Comparison of ENCODE assay signal across 8 mouse cellular contexts in genomic region chr4:6514823-6515222, GRCm38 (mm10).
A peak's percentile ranks its signal among the peaks of the same experiment; 100 is the strongest.
DNase-seq lines count a peak whose midpoint lies in the region; ATAC-seq and TF ChIP-seq lines count a peak whose summit lies in the region.

No protein-coding gene starts in this region.

- H3K36me3 ChIP-seq in lung, postnatal 0 days (ENCODE audit: insufficient read depth, low read length) = no peaks in the 10 kb centered on the region

- 16% methylated on average over 6 of the region's 6 CpGs for WGBS in lung, postnatal 0 days

- no peak overlapping the region for H3K9ac ChIP-seq in lung, postnatal 0 days (replicated peaks; ENCODE audit: low read depth)

- no peak overlapping the region for H3K27ac ChIP-seq in layer of hippocampus, adult 2 months
- no peak overlapping the region for H3K27ac ChIP-seq in lung, postnatal 0 days (ENCODE audit: low read length)

- no peak overlapping the region for H3K4me2 ChIP-seq in lung, postnatal 0 days (replicated peaks; ENCODE audit: low read depth, low read length)

- no peaks in the 10 kb centered on the region for H3K4me1 ChIP-seq in lung, postnatal 0 days (ENCODE audit: insufficient read depth, low read depth, low read length)

- peak; percentile 66 for DNase-seq in MN1 (ENCODE audit: low spot score)
- peak; percentile 32 for DNase-seq in brain, embryonic 18.5 days (ENCODE audit: low read depth, low spot score)
- DNase-seq in layer of hippocampus, adult 2 months (ENCODE audit: low spot score in 2 of 2) = peak; percentile 83 to 87
- DNase-seq in lung, postnatal 0 days (ENCODE audit: low spot score) = peak; percentile 77
- peak; percentile 89 for DNase-seq in retina, postnatal 1 day
- DNase-seq in ovary, adult 18-20 months (ENCODE audit: low spot score) = no peak

- H3K4me3 ChIP-seq in layer of hippocampus, adult 2 months = no peak overlapping the region; the same call in 1 of the 2 replicates
- no peak overlapping the region for H3K4me3 ChIP-seq in lung, postnatal 0 days (ENCODE audit: low read depth, low read length)

- TF ChIP-seq CTCF in layer of hippocampus, adult 2 months (conservative IDR thresholded peaks at IDR 0.05) = peak; percentile 94
- peak; percentile 87 for TF ChIP-seq CTCF in lung, postnatal 0 days (IDR thresholded peaks at IDR 0.05)

- H3K27me3 ChIP-seq in lung, postnatal 0 days (replicated peaks; ENCODE audit: insufficient read depth, low read length) = no peaks in the 10 kb centered on the region

- TF ChIP-seq EP300 in lung, postnatal 0 days (IDR thresholded peaks at IDR 0.05) = no peak

- ATAC-seq in erythroid progenitor cell, adult 5-6 weeks (replicated peaks; ENCODE audit: low FRiP score, poor library complexity, severe bottlenecking) = peak; percentile 71; the same call in 1 of the 2 replicates
- peak; percentile 74 to 78; a peak in 3 of 4 replicates for ATAC-seq in hematopoietic stem cell, adult 5-6 weeks (replicated peaks in 1 of 2; ENCODE audit: insufficient read depth in 1 of 2, low FRiP score in 2 of 2, low TSS enrichment in 1 of 2, low read depth in 1 of 2, poor library complexity in 2 of 2, severe bottlenecking in 2 of 2)
- ATAC-seq in lung, postnatal 0 days = peak; percentile 47; the same call in 1 of the 2 replicates

- H3K9me3 ChIP-seq in lung, postnatal 0 days (ENCODE audit: low read length) = no peaks in the 10 kb centered on the region
